Mouse (Mus musculus): ENCODE data around the gene Thbd.

The Thbd gene

GRCm38 (mm10) chr2:148425709-148426382, 17.9 kb upstream of the Thbd start:
- DNase-seq (ENCODE audit: low read depth, low spot score): no peak

- no peak for DNase-seq (ENCODE audit: low read depth, low spot score)
These were observed 13.7 kb upstream of the Thbd start for GRCm38 (mm10) chr2:148421706-148422105.

GRCm38 (mm10) chr2:148421112-148421511, 13.1 kb upstream of the Thbd start:
- no peak for DNase-seq (ENCODE audit: low read depth, low spot score)

GRCm38 (mm10) chr2:148419776-148420175, 11.8 kb upstream of the Thbd start:
- no peak for DNase-seq (ENCODE audit: low read depth, low spot score)

GRCm38 (mm10) chr2:148419151-148419550, 11.2 kb upstream of the Thbd start:
- DNase-seq (ENCODE audit: low read depth, low spot score): no peak

- DNase-seq (ENCODE audit: low read depth, low spot score): no peak
These were observed 1.8 kb upstream of the Thbd start for GRCm38 (mm10) chr2:148409821-148410220.

GRCm38 (mm10) chr2:148409141-148409540, 1.2 kb upstream of the Thbd start:
- no peak for DNase-seq (ENCODE audit: low read depth, low spot score)

- DNase-seq (ENCODE audit: low read depth, low spot score): no peak
These were observed 753 bp upstream of the Thbd start for GRCm38 (mm10) chr2:148408761-148409120.

GRCm38 (mm10) chr2:148406971-148407869, 768 bp downstream of the Thbd start:
- no peak for DNase-seq (ENCODE audit: low read depth, low spot score)

GRCm38 (mm10) chr2:148406160-148406970, 1.6 kb downstream of the Thbd start:
- DNase-seq (ENCODE audit: low read depth, low spot score): no peak

GRCm38 (mm10) chr2:148404906-148405305, 3.1 kb downstream of the Thbd start:
- DNase-seq (ENCODE audit: low read depth, low spot score): no peak

- no peak for DNase-seq (ENCODE audit: low read depth, low spot score)
These were observed 5.8 kb downstream of the Thbd start for GRCm38 (mm10) chr2:148402227-148402626.

GRCm38 (mm10) chr2:148398901-148399685, 8.9 kb downstream of the Thbd start:
- no peak for DNase-seq (ENCODE audit: low read depth, low spot score)

GRCm38 (mm10) chr2:148397784-148398100, 10.2 kb downstream of the Thbd start:
- no peak for DNase-seq (ENCODE audit: low read depth, low spot score)

- DNase-seq (ENCODE audit: low read depth, low spot score): no peak
These were observed 10.8 kb downstream of the Thbd start for GRCm38 (mm10) chr2:148397015-148397783.

GRCm38 (mm10) chr2:148396209-148396608, 11.8 kb downstream of the Thbd start:
- DNase-seq (ENCODE audit: low read depth, low spot score): no peak

- DNase-seq (ENCODE audit: low read depth, low spot score): no peak
These were observed 12.6 kb downstream of the Thbd start, which contains the start of gene Sstr4 for GRCm38 (mm10) chr2:148395131-148396051. Sstr4 (plus strand) TSS chr2:148395344.

- no peak for DNase-seq (ENCODE audit: low read depth, low spot score)
These were observed 14.1 kb downstream of the Thbd start for GRCm38 (mm10) chr2:148393846-148394245.

- no peak for DNase-seq (ENCODE audit: low read depth, low spot score)
These were observed 14.8 kb downstream of the Thbd start for GRCm38 (mm10) chr2:148393149-148393548.

Measured in A20 (cell line).